ENCODE assay signal across 8 mouse cellular contexts in genomic region chr19:46532031-46532688, GRCm38 (mm10). TPM values are rescaled to one million over a fixed set of nuclear protein-coding genes. Genes with fewer than 3 reads are reported as not detected.
DNase-seq lines count a peak whose midpoint lies in the region; ATAC-seq lines count a peak whose summit lies in the region.
"Had no signal": no experiment of that assay in that cellular context is flagged by ENCODE, and none has a peak within 500 bp of the region (broad histone marks: within the 10 kb centered on the region; RNA-seq: fewer than 3 reads in every experiment).

No protein-coding gene starts in this region.

- DNase-seq in spleen, postnatal 4 days (ENCODE audit: low spot score in 2 of 2) = peak; percentile 70 to 75
- no peak for DNase-seq in spleen, adult 18-20 months
- DNase-seq in forebrain, embryonic 11.5 days (ENCODE audit: low spot score) = peak; percentile 64
- peak; percentile 6 for DNase-seq in induced T-regulatory cell, adult 2 months (ENCODE audit: low read depth)
- DNase-seq in thymus, postnatal 14 days = peak; percentile 55
- no peak for DNase-seq in layer of hippocampus, adult 9-11 months

- H3K27ac ChIP-seq in forebrain, embryonic 11.5 days (ENCODE audit: low read depth, low read length) = 0 out of 2 replicates have a peak overlapping the region, but pooled peaks have one; percentile 4
- 0 out of 2 replicates have a peak overlapping the region, but pooled peaks have one; percentile 26 for H3K27ac ChIP-seq in liver, embryonic 16.5 days (ENCODE audit: low read length)

- peak overlapping the region; percentile 27; the same call in 1 of the 2 replicates for H3K9ac ChIP-seq in forebrain, embryonic 11.5 days (ENCODE audit: low read length)
- peak overlapping the region; percentile 23; the same call in 1 of the 2 replicates for H3K9ac ChIP-seq in liver, embryonic 16.5 days (ENCODE audit: low read depth, low read length)

- WGBS in forebrain, embryonic 11.5 days = 4% methylated on average over 10 of the region's 10 CpGs
- WGBS in liver, embryonic 16.5 days (ENCODE audit: insufficient replicate concordance) = 10% methylated on average over 10 of the region's 10 CpGs

- no peaks in the 10 kb centered on the region for H3K9me3 ChIP-seq in forebrain, embryonic 11.5 days (ENCODE audit: control insufficient read depth, low read length)
- H3K9me3 ChIP-seq in liver, embryonic 16.5 days (replicated peaks; ENCODE audit: control insufficient read depth, low read length) = no peaks in the 10 kb centered on the region

- peak overlapping the region; percentile 5; the same call in 1 of the 2 replicates for H3K4me2 ChIP-seq in forebrain, embryonic 11.5 days (ENCODE audit: low read depth, low read length, severe bottlenecking)
- no peak overlapping the region for H3K4me2 ChIP-seq in liver, embryonic 16.5 days (ENCODE audit: low read depth, low read length)

- H3K4me3 ChIP-seq in forebrain, embryonic 11.5 days (ENCODE audit: low read depth, low read length) = no peak overlapping the region
- no peak overlapping the region for H3K4me3 ChIP-seq in liver, embryonic 16.5 days (ENCODE audit: low read depth, low read length)
- H3K4me3 ChIP-seq: myocyte had no signal

- no peaks in the 10 kb centered on the region for H3K27me3 ChIP-seq in forebrain, embryonic 11.5 days (ENCODE audit: control insufficient read depth, insufficient read depth, low read length)
- no peaks in the 10 kb centered on the region; the same call in none of the 2 replicates for H3K27me3 ChIP-seq in liver, embryonic 16.5 days (ENCODE audit: control insufficient read depth, insufficient read depth, low read depth, low read length)

- no peak for ATAC-seq in forebrain, embryonic 11.5 days (replicated peaks; ENCODE audit: low FRiP score)
- peak; percentile 60 for ATAC-seq in liver, embryonic 16.5 days (ENCODE audit: low read depth)

- no peaks in the 10 kb centered on the region for H3K36me3 ChIP-seq in forebrain, embryonic 11.5 days (ENCODE audit: control insufficient read depth, insufficient read depth, low read length)
- no peaks in the 10 kb centered on the region for H3K36me3 ChIP-seq in liver, embryonic 16.5 days (ENCODE audit: control insufficient read depth, insufficient read depth)

- peaks cover 57% of the 10 kb centered on the region for H3K4me1 ChIP-seq in forebrain, embryonic 11.5 days (replicated peaks; ENCODE audit: control insufficient read depth, insufficient read depth, low read length)
- peaks cover 45% of the 10 kb centered on the region for H3K4me1 ChIP-seq in liver, embryonic 16.5 days (ENCODE audit: control insufficient read depth, low read depth, low read length)

RNA-seq across cellular contexts. Expression of gene Trim8, which starts 30.7 kb away (rescaled TPM):
- 30.7 and 39.5 TPM in 2 replicates for polyA plus RNA-seq in forebrain, embryonic 11.5 days (2014; fragmentation: Nextera tagmentation; extraction: Ambion mirVana)
- 7.7 and 10.5 TPM in 2 replicates for polyA plus RNA-seq in liver, embryonic 16.5 days (2015; fragmentation: Nextera tagmentation; extraction: Ambion mirVana)

RNA-seq across cellular contexts. Expression of gene Arl3, which starts 40.8 kb away (rescaled TPM):
- 152 and 154 TPM in 2 replicates for polyA plus RNA-seq in forebrain, embryonic 11.5 days (2014; fragmentation: Nextera tagmentation; extraction: Ambion mirVana)
- 23.6 and 27.1 TPM in 2 replicates for polyA plus RNA-seq in liver, embryonic 16.5 days (2015; fragmentation: Nextera tagmentation; extraction: Ambion mirVana)

RNA-seq across cellular contexts. Expression of gene Sfxn2, which starts 41.0 kb away (rescaled TPM):
- 10.9 and 14.6 TPM in 2 replicates for polyA plus RNA-seq in forebrain, embryonic 11.5 days (2014; fragmentation: Nextera tagmentation; extraction: Ambion mirVana)
- 33.4 and 37.6 TPM in 2 replicates for polyA plus RNA-seq in liver, embryonic 16.5 days (2015; fragmentation: Nextera tagmentation; extraction: Ambion mirVana)

Comparison
In these comparisons a context has a peak if more than half of its experiments do, and no peak if none do; other contexts are left out.
1. DNase-seq: peak in spleen, postnatal 4 days (2 of 2), forebrain, embryonic 11.5 days (single experiment), induced T-regulatory cell, adult 2 months (single experiment) and thymus, postnatal 14 days (single experiment); none in spleen, adult 18-20 months (0 of 2) and layer of hippocampus, adult 9-11 months (single experiment).